Mouse (Mus musculus) lung, embryonic 14.5 days (tissue): Measurements from ENCODE around the gene Gsdma2. TPM values are rescaled to one million over a fixed set of nuclear protein-coding genes. Genes with fewer than 3 reads are reported as not detected.

Experiments used
- ATAC-seq: fragments of 200-750 bp; cut with Nextera tagmentation; 2 replicates; pipeline ENCODE4 v1.8.0; 2017; ENCODE audit warnings: mild to moderate bottlenecking, moderate TSS enrichment, moderate library complexity; ENCODE audit not compliant: insufficient read depth
- DNase-seq: peaks from one replicate; pipeline ENCODE4 v3.0.0-alpha.2; 2015
- H3K27ac ChIP-seq: fragments of 300-500 bp; sonication (generic); 2 replicates; pipeline ENCODE4 v1.5.1; 2014; ENCODE audit warnings: low read depth, mild to moderate bottlenecking, moderate library complexity
- H3K27me3 ChIP-seq: fragments of 300-500 bp; sonication (generic); 2 replicates; pipeline ENCODE4 v1.6.1; 2014; ENCODE audit warnings: low read length, control low read depth; ENCODE audit not compliant: insufficient read depth
- H3K36me3 ChIP-seq: fragments of 300-500 bp; sonication (generic); 2 replicates; pipeline ENCODE4 v1.6.1; 2014; ENCODE audit warnings: control low read depth; ENCODE audit not compliant: insufficient read depth
- H3K4me1 ChIP-seq: fragments of 300-500 bp; sonication (generic); 2 replicates; pipeline ENCODE4 v1.6.1; 2014; ENCODE audit warnings: antibody characterized with exemption, control low read depth; ENCODE audit not compliant: insufficient read depth
- H3K4me2 ChIP-seq: fragments of 300-500 bp; sonication (generic); 2 replicates; pipeline ENCODE4 v1.6.1; 2014; ENCODE audit warnings: mild to moderate bottlenecking
- H3K4me3 ChIP-seq: fragments of 300-500 bp; sonication (generic); 2 replicates; pipeline ENCODE4 v1.5.1; 2014; ENCODE audit warnings: low read depth, low read length
- H3K9ac ChIP-seq: fragments of 300-500 bp; sonication (generic); 2 replicates; pipeline ENCODE4 v1.6.1; 2014
- H3K9me3 ChIP-seq: fragments of 300-500 bp; sonication (generic); 2 replicates; pipeline ENCODE4 v1.6.1; 2016; ENCODE audit warnings: low read depth, low read length, control low read depth
- CTCF ChIP-seq: IDR thresholded peaks from 2 replicates; pipeline ENCODE4 v1.5.1; 2016; ENCODE audit warnings: antibody characterized with exemption, low read depth
- WGBS: fragments of 180-500 bp; shearing (Covaris S2); extraction: QIAGEN DNeasy Blood & Tissue Kit; methylation state at CpG from one replicate; pipeline ENCODE4 v1.1.7; 2014; 5-methylcytosine and 5-hydroxymethylcytosine counted together
- polyA plus RNA-seq: library from polyadenylated mRNA; unstranded; fragments of >200 nt; fragmentation: Nextera tagmentation; extraction: Ambion mirVana; gene quantifications from 2 replicates; pipeline ENCODE4 v1.2.1, GENCODE M21; 2014

The Gsdma2 gene
- polyA plus RNA-seq, 1 experiment from 2014 or later = not detected

- WGBS = 84% methylated on average over 16 of the region's 16 CpGs
- H3K4me3 ChIP-seq = no peak overlapping the region
- H3K4me1 ChIP-seq = no peaks in the 10 kb centered on the region
- H3K4me2 ChIP-seq = no peak overlapping the region
- DNase-seq = no peak
- TF ChIP-seq CTCF = no peak
- H3K9ac ChIP-seq = no peak overlapping the region
- H3K9me3 ChIP-seq = no peaks in the 10 kb centered on the region
- H3K27me3 ChIP-seq = no peaks in the 10 kb centered on the region
- H3K36me3 ChIP-seq = peaks cover 27% of the 10 kb centered on the region
- no peak for ATAC-seq
- no peak overlapping the region for H3K27ac ChIP-seq
Measured at GRCm38 (mm10) chr11:98698849-98699640, 52.5 kb downstream of the Gsdma2 start.

- Histone ChIP-seq H3K4me1 (no peaks in the 10 kb centered on the region), H3K9ac (no peak overlapping the region), H3K27ac (no peak overlapping the region), H3K27me3 (no peaks in the 10 kb centered on the region), H3K36me3 (peaks cover 27% of the 10 kb centered on the region), H3K4me3 (no peak overlapping the region), H3K9me3 (no peaks in the 10 kb centered on the region), H3K4me2 (no peak overlapping the region)
- 27% methylated on average over 4 of the region's 4 CpGs for whole genome bisulfite sequencing
- DNase-seq (peak; percentile 85), ATAC-seq (peak; percentile 57; the same call in 1 of the 2 replicates)
- peak; percentile 92 for TF ChIP-seq CTCF
Measured at GRCm38 (mm10) chr11:98699911-98700310, 53.4 kb downstream of the Gsdma2 start.

- no peak for DNase-seq
- TF ChIP-seq CTCF = no peak
- Histone ChIP-seq H3K9me3 (no peaks in the 10 kb centered on the region), H3K4me2 (no peak within 1 kb of the TSS), H3K27me3 (no peaks in the 10 kb centered on the region), H3K27ac (no peak within 1 kb of the TSS), H3K9ac (no peak within 1 kb of the TSS), H3K36me3 (peaks cover 27% of the 10 kb centered on the region), H3K4me3 (no peak within 1 kb of the TSS), H3K4me1 (no peaks in the 10 kb centered on the region)
- WGBS = 36% methylated on average over 10 of the region's 10 CpGs
- no peak for ATAC-seq
Measured at GRCm38 (mm10) chr11:98701213-98701670, 54.7 kb downstream of the Gsdma2 start, which contains the start of gene Csf3. Gene Csf3 (plus strand): TSS chr11:98701263.

- no peaks in the 10 kb centered on the region for H3K27me3 ChIP-seq
- no peaks in the 10 kb centered on the region for H3K9me3 ChIP-seq
- ATAC-seq (no peak), DNase-seq (no peak)
- peaks cover 31% of the 10 kb centered on the region for H3K36me3 ChIP-seq
- H3K4me3 ChIP-seq = no peak overlapping the region
- WGBS = 68% methylated on average over 5 of the region's 5 CpGs
- H3K27ac ChIP-seq = no peak overlapping the region
- peaks cover under 1% of the 10 kb centered on the region; the same call in 1 of the 2 replicates for H3K4me1 ChIP-seq
- no peak for TF ChIP-seq CTCF
- H3K4me2 ChIP-seq = no peak overlapping the region
- no peak overlapping the region for H3K9ac ChIP-seq
Measured at GRCm38 (mm10) chr11:98702323-98702722, 55.8 kb downstream of the Gsdma2 start.

- Histone ChIP-seq H3K9ac (no peak overlapping the region), H3K4me2 (no peak overlapping the region)
Measured at GRCm38 (mm10) chr11:98705021-98705420, 58.5 kb downstream of the Gsdma2 start.

More at GRCm38 (mm10) chr11:98705021-98705420, 58.5 kb downstream of the Gsdma2 start:
- no peaks in the 10 kb centered on the region for H3K9me3 ChIP-seq
- DNase-seq (no peak), ATAC-seq (no peak)
- peaks cover 22% of the 10 kb centered on the region for H3K4me1 ChIP-seq
- no peaks in the 10 kb centered on the region for H3K27me3 ChIP-seq
- peaks cover 51% of the 10 kb centered on the region for H3K36me3 ChIP-seq
- WGBS = 82% methylated on average over 10 of the region's 10 CpGs
- TF ChIP-seq CTCF = no peak
- no peak overlapping the region for H3K27ac ChIP-seq
- no peak overlapping the region for H3K4me3 ChIP-seq

Other genes with a start within 250 kb of the Gsdma2 start
- gene Pgap3, start 246.3 kb upstream of the Gsdma2 start, polyA plus RNA-seq = 10.9 and 11.6 TPM in 2 replicates
- 42.7 and 46.5 TPM in 2 replicates for gene Erbb2, start 234.3 kb upstream of the Gsdma2 start, polyA plus RNA-seq
- 62.9 and 65.3 TPM in 2 replicates for gene Mien1, start 207.8 kb upstream of the Gsdma2 start, polyA plus RNA-seq
- gene Grb7, start 200.4 kb upstream of the Gsdma2 start, polyA plus RNA-seq = 39.4 and 43.0 TPM in 2 replicates
- gene Ikzf3, start 100.7 kb upstream of the Gsdma2 start, polyA plus RNA-seq = 0.14 and 0.32 TPM in 2 replicates
- 0.57 TPM in 1 of 2 replicates, not detected in the other for gene Zpbp2, start 95.7 kb upstream of the Gsdma2 start, polyA plus RNA-seq
- gene Ormdl3, start 59.4 kb upstream of the Gsdma2 start, polyA plus RNA-seq = 6.6 and 6.9 TPM in 2 replicates
- not detected in 2 replicates for gene Lrrc3c, start 48.5 kb upstream of the Gsdma2 start, polyA plus RNA-seq
- 1.2 and 1.4 TPM in 2 replicates for gene Gm12355, start 21.1 kb upstream of the Gsdma2 start, polyA plus RNA-seq
- gene Gsdma3, start 20.4 kb upstream of the Gsdma2 start, polyA plus RNA-seq = not detected in 2 replicates
- not detected in 2 replicates for gene Gsdma, start 17.6 kb downstream of the Gsdma2 start, polyA plus RNA-seq
- 152 and 169 TPM in 2 replicates for gene Psmd3, start 35.8 kb downstream of the Gsdma2 start, polyA plus RNA-seq
- not detected in 2 replicates for gene Csf3, start 54.5 kb downstream of the Gsdma2 start, polyA plus RNA-seq
- 53.0 and 53.5 TPM in 2 replicates for gene Med24, start 82.7 kb downstream of the Gsdma2 start, polyA plus RNA-seq
- gene Thra, start 93.9 kb downstream of the Gsdma2 start, polyA plus RNA-seq = 46.8 and 47.1 TPM in 2 replicates
- gene Nr1d1, start 128.6 kb downstream of the Gsdma2 start, polyA plus RNA-seq = 1.4 and 1.7 TPM in 2 replicates
- gene Msl1, start 148.8 kb downstream of the Gsdma2 start, polyA plus RNA-seq = 16.2 and 16.3 TPM in 2 replicates
- 41.0 and 42.8 TPM in 2 replicates for gene Casc3, start 158.1 kb downstream of the Gsdma2 start, polyA plus RNA-seq
- 1.5 and 2.1 TPM in 2 replicates for gene Rapgefl1, start 190.0 kb downstream of the Gsdma2 start, polyA plus RNA-seq
- 4.7 and 5.7 TPM in 2 replicates for gene Wipf2, start 216.9 kb downstream of the Gsdma2 start, polyA plus RNA-seq